Comparison of ENCODE assay signal across 17 mouse cellular contexts in genomic region chr15:101081035-101081548, GRCm38 (mm10). TPM values are rescaled to one million over a fixed set of nuclear protein-coding genes. Genes with fewer than 3 reads are reported as not detected.
DNase-seq lines count a peak whose midpoint lies in the region; ATAC-seq lines count a peak whose summit lies in the region.
"Had no signal": no experiment of that assay in that cellular context is flagged by ENCODE, and none has a peak within 500 bp of the region (broad histone marks: within the 10 kb centered on the region; RNA-seq: fewer than 3 reads in every experiment).

No protein-coding gene starts in this region.

- no peak overlapping the region for H3K4me3 ChIP-seq in neural tube, embryonic 11.5 days (ENCODE audit: low read depth, low read length)
- no peak overlapping the region for H3K4me3 ChIP-seq in embryonic facial prominence, embryonic 15.5 days (replicated peaks)
- no peak overlapping the region for H3K4me3 ChIP-seq in forebrain, embryonic 13.5 days
- H3K4me3 ChIP-seq: hindbrain, embryonic 13.5 days had no signal

- peaks cover 32% of the 10 kb centered on the region for H3K4me1 ChIP-seq in neural tube, embryonic 11.5 days (ENCODE audit: control insufficient read depth, insufficient read depth, low read length)
- H3K4me1 ChIP-seq in embryonic facial prominence, embryonic 15.5 days, result peaks cover 58% of the 10 kb centered on the region
- H3K4me1 ChIP-seq in forebrain, embryonic 13.5 days, result peaks cover 27% of the 10 kb centered on the region

- intact Hi-C loops in heart, postnatal 36 days (cut with DNase I), result no loop called here
- intact Hi-C loops in left cerebral cortex, postnatal 14 days (cut with DNase I), result no loop called here

- H3K27ac ChIP-seq in neural tube, embryonic 11.5 days (ENCODE audit: low read depth, low read length), result 0 out of 2 replicates have a peak overlapping the region, but pooled peaks have one; percentile 15
- 0 out of 2 replicates have a peak overlapping the region, but pooled peaks have one; percentile 17 for H3K27ac ChIP-seq in embryonic facial prominence, embryonic 15.5 days (replicated peaks)
- no peak overlapping the region for H3K27ac ChIP-seq in forebrain, embryonic 13.5 days
- H3K27ac ChIP-seq: hindbrain, embryonic 13.5 days had no signal

- WGBS in neural tube, embryonic 11.5 days, result 82% methylated on average over 7 of the region's 7 CpGs
- WGBS in embryonic facial prominence, embryonic 15.5 days, result 72% methylated on average over 7 of the region's 7 CpGs
- 84% methylated on average over 7 of the region's 7 CpGs for WGBS in forebrain, embryonic 13.5 days

- no peaks in the 10 kb centered on the region for H3K9me3 ChIP-seq in neural tube, embryonic 11.5 days (ENCODE audit: control insufficient read depth, low read length)
- H3K9me3 ChIP-seq in embryonic facial prominence, embryonic 15.5 days (replicated peaks), result no peaks in the 10 kb centered on the region
- H3K9me3 ChIP-seq in forebrain, embryonic 13.5 days (replicated peaks), result no peaks in the 10 kb centered on the region
- H3K9me3 ChIP-seq: hindbrain, embryonic 13.5 days had no signal

- peak; percentile 97 for DNase-seq in heart, adult 11 months
- no peak for DNase-seq in heart, postnatal 36 days
- no peak for DNase-seq in neural tube, embryonic 11.5 days (ENCODE audit: low spot score)
- DNase-seq in neural tube, embryonic 10.5 days (ENCODE audit: extremely low spot score, low spot score), result no peak
- no peak for DNase-seq in left cerebral cortex, postnatal 14 days (ENCODE audit: low spot score in 2 of 2)
- DNase-seq: cerebellum, postnatal 14 days; kidney, adult 11 months; liver, postnatal 0 days; thymus, adult 2 months had no signal

- no peaks in the 10 kb centered on the region for H3K27me3 ChIP-seq in neural tube, embryonic 11.5 days (ENCODE audit: control insufficient read depth, insufficient read depth, low read length)
- peaks cover 6% of the 10 kb centered on the region; the same call in 1 of the 2 replicates for H3K27me3 ChIP-seq in embryonic facial prominence, embryonic 15.5 days
- H3K27me3 ChIP-seq in forebrain, embryonic 13.5 days, result peaks cover 42% of the 10 kb centered on the region
- H3K27me3 ChIP-seq: hindbrain, embryonic 13.5 days had no signal

- ATAC-seq in neural tube, embryonic 11.5 days (ENCODE audit: insufficient read depth, low FRiP score, low TSS enrichment), result no peak
- ATAC-seq in embryonic facial prominence, embryonic 15.5 days (ENCODE audit: insufficient number of reproducible peaks, low FRiP score, low TSS enrichment, low read depth), result no peak
- no peak for ATAC-seq in forebrain, embryonic 13.5 days
- ATAC-seq: liver, postnatal 0 days; midbrain, embryonic 16.5 days had no signal

- H3K4me2 ChIP-seq in neural tube, embryonic 11.5 days (ENCODE audit: low read depth), result no peak overlapping the region
- H3K4me2 ChIP-seq in embryonic facial prominence, embryonic 15.5 days (replicated peaks), result no peak overlapping the region
- H3K4me2 ChIP-seq in forebrain, embryonic 13.5 days, result no peak overlapping the region
- H3K4me2 ChIP-seq: heart, embryonic 11.5 days; hindbrain, embryonic 13.5 days had no signal

- no peaks in the 10 kb centered on the region for H3K36me3 ChIP-seq in neural tube, embryonic 11.5 days (ENCODE audit: control insufficient read depth, insufficient read depth, low read length)
- no peaks in the 10 kb centered on the region for H3K36me3 ChIP-seq in embryonic facial prominence, embryonic 15.5 days
- H3K36me3 ChIP-seq in forebrain, embryonic 13.5 days (ENCODE audit: poor library complexity, severe bottlenecking), result no peaks in the 10 kb centered on the region
- H3K36me3 ChIP-seq: hindbrain, embryonic 13.5 days had no signal

- H3K9ac ChIP-seq in neural tube, embryonic 11.5 days (ENCODE audit: low read length), result no peak overlapping the region
- H3K9ac ChIP-seq in embryonic facial prominence, embryonic 15.5 days, result no peak overlapping the region
- no peak overlapping the region for H3K9ac ChIP-seq in forebrain, embryonic 13.5 days
- H3K9ac ChIP-seq: hindbrain, embryonic 13.5 days; liver, postnatal 0 days had no signal

RNA-seq across cellular contexts. Expression of gene Fignl2, which starts 2.7 kb away (rescaled TPM):
- total RNA-seq in heart, postnatal 36 days (2021), result 1 to 10 TPM; 1.4 to 2.2 TPM
- 1.6 and 1.7 TPM in 2 replicates for polyA plus RNA-seq in neural tube, embryonic 11.5 days (2014; fragmentation: Nextera tagmentation; extraction: Ambion mirVana)
- polyA plus RNA-seq in embryonic facial prominence, embryonic 15.5 days (2015; fragmentation: Nextera tagmentation; extraction: Ambion mirVana), result 0.19 and 0.21 TPM in 2 replicates
- total RNA-seq in left cerebral cortex, postnatal 14 days (2021), result 1 to 10 TPM in 1 of 2 experiments, under 1 TPM in 1; 0.99 to 1.5 TPM
- polyA plus RNA-seq in forebrain, embryonic 13.5 days (2015; fragmentation: Nextera tagmentation; extraction: Ambion mirVana), result 0.20 TPM in 1 of 2 replicates, not detected in the other

RNA-seq across cellular contexts. Expression of gene Gm47841, which starts 33.9 kb away (rescaled TPM):
- total RNA-seq in heart, postnatal 36 days (2021), result not detected
- not detected in 2 replicates for polyA plus RNA-seq in neural tube, embryonic 11.5 days (2014; fragmentation: Nextera tagmentation; extraction: Ambion mirVana)
- not detected in 2 replicates for polyA plus RNA-seq in embryonic facial prominence, embryonic 15.5 days (2015; fragmentation: Nextera tagmentation; extraction: Ambion mirVana)
- total RNA-seq in left cerebral cortex, postnatal 14 days (2021), result not detected
- polyA plus RNA-seq in forebrain, embryonic 13.5 days (2015; fragmentation: Nextera tagmentation; extraction: Ambion mirVana), result not detected in 2 replicates
- total RNA-seq: neutrophil, adult 5-6 weeks had no signal
- polyA plus RNA-seq: C2C12; heart, embryonic 11.5 days; hindbrain, embryonic 13.5 days; liver, postnatal 0 days; midbrain, embryonic 16.5 days; thymus, adult 2 months had no signal

RNA-seq across cellular contexts. Expression of gene Ankrd33, which starts 34.5 kb away (rescaled TPM):
- not detected for total RNA-seq in heart, postnatal 36 days (2021)
- not detected in 2 replicates for polyA plus RNA-seq in neural tube, embryonic 11.5 days (2014; fragmentation: Nextera tagmentation; extraction: Ambion mirVana)
- polyA plus RNA-seq in embryonic facial prominence, embryonic 15.5 days (2015; fragmentation: Nextera tagmentation; extraction: Ambion mirVana), result not detected in 2 replicates
- under 1 TPM in 1 of 2 experiments, not detected in 1; 0.21 TPM for total RNA-seq in left cerebral cortex, postnatal 14 days (2021)
- not detected in 2 replicates for polyA plus RNA-seq in forebrain, embryonic 13.5 days (2015; fragmentation: Nextera tagmentation; extraction: Ambion mirVana)
- total RNA-seq: left cerebral cortex, postnatal 10 days; neutrophil, adult 5-6 weeks had no signal
- polyA plus RNA-seq: C2C12; heart, embryonic 11.5 days; hindbrain, embryonic 13.5 days; liver, postnatal 0 days; midbrain, embryonic 16.5 days; thymus, adult 2 months had no signal

RNA-seq across cellular contexts. Expression of gene Acvrl1, which starts 47.2 kb away (rescaled TPM):
- 10 to 100 TPM; 22.3 to 31.1 TPM for total RNA-seq in heart, postnatal 36 days (2021)
- polyA plus RNA-seq in neural tube, embryonic 11.5 days (2014; fragmentation: Nextera tagmentation; extraction: Ambion mirVana), result 5.1 and 5.2 TPM in 2 replicates
- polyA plus RNA-seq in embryonic facial prominence, embryonic 15.5 days (2015; fragmentation: Nextera tagmentation; extraction: Ambion mirVana), result 17.5 and 19.6 TPM in 2 replicates
- 10 to 100 TPM; 12.9 to 17.1 TPM for total RNA-seq in left cerebral cortex, postnatal 14 days (2021)
- polyA plus RNA-seq in forebrain, embryonic 13.5 days (2015; fragmentation: Nextera tagmentation; extraction: Ambion mirVana), result 5.0 and 5.3 TPM in 2 replicates
